Mouse (Mus musculus) right cerebral cortex, adult 2 months (tissue): Measurements from ENCODE around the gene Srsf12.

Experiments used
- DNase-seq, 2 experiments: peaks; one replicate each; pipeline ENCODE4 v3.0.0; 2021 to 2022; ENCODE audit warnings: low spot score in 2 of 2

Gene Srsf12

GRCm38 (mm10) chr4:33249716-33250230 lies 41.0 kb downstream of the Srsf12 start:
- no peak for DNase-seq

- DNase-seq = no peak
Observed at GRCm38 (mm10) chr4:33250867-33251266, 42.1 kb downstream of the Srsf12 start.

GRCm38 (mm10) chr4:33254706-33255105 lies 45.9 kb downstream of the Srsf12 start:
- no peak for DNase-seq

- no peak for DNase-seq
Observed at GRCm38 (mm10) chr4:33257263-33257964, 48.6 kb downstream of the Srsf12 start.

- no peak for DNase-seq
Observed at GRCm38 (mm10) chr4:33260311-33260710, 51.5 kb downstream of the Srsf12 start.

- no peak for DNase-seq
Observed at GRCm38 (mm10) chr4:33261311-33261753, 52.5 kb downstream of the Srsf12 start.

- no peak for DNase-seq
Observed at GRCm38 (mm10) chr4:33262897-33263296, 54.1 kb downstream of the Srsf12 start.

- DNase-seq = no peak
Observed at GRCm38 (mm10) chr4:33264979-33265726, 56.4 kb downstream of the Srsf12 start.

- DNase-seq = no peak
Observed at GRCm38 (mm10) chr4:33270386-33271314, 61.9 kb downstream of the Srsf12 start.

GRCm38 (mm10) chr4:33273437-33273836 lies 64.6 kb downstream of the Srsf12 start:
- DNase-seq = no peak

- no peak for DNase-seq
Observed at GRCm38 (mm10) chr4:33281891-33282685, 73.3 kb downstream of the Srsf12 start.
